Mouse (Mus musculus) thymus, adult 2 months (tissue): ENCODE results near the gene Slc38a4.

ENCODE experiments used
- CTCF ChIP-seq: fragments of 200-500 bp; IDR thresholded peaks from 2 replicates; pipeline ENCODE4 v1.5.1; 2012; ENCODE audit warnings: mild to moderate bottlenecking, control low read depth, low read length, moderate library complexity, borderline replicate concordance; ENCODE audit not compliant: control insufficient read depth, poor library complexity, insufficient read depth; ENCODE audit errors: extremely low read depth
- POLR2A ChIP-seq: fragments of 200-500 bp; IDR thresholded peaks from 2 replicates; pipeline ENCODE4 v1.6.1; 2012; ENCODE audit warnings: mild to moderate bottlenecking, low read length, control low read depth, moderate library complexity; ENCODE audit not compliant: control insufficient read depth, poor library complexity, insufficient read depth; ENCODE audit errors: extremely low read depth

DNA sequence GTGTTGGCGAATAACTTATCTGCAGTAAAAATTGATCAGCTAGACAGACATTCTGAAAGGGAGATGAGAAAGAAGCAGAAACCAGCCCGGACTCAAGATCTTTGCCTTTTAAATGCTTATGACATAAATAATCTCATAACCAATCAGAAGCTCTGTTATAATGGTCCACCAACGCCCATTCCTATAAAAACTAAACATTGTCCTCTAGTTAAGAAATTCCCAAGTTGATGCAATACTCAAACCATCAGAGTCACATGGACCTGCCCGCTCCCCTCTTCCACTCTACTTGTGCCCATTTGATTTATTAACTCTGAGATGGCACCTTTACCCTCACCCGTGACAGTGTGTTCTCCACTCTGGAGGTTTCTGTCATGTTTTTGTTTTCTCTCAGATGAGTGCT lies 23.9 kb downstream of the Slc38a4 start:
- no peak for TF ChIP-seq CTCF
- TF ChIP-seq POLR2A = no peak
